Mouse (Mus musculus): ENCODE results near the gene Lrrc47.

GRCm38 (mm10) chr4:154006264-154006663 is 5.3 kb upstream of the Lrrc47 start:
- TF ChIP-seq CTCF (IDR thresholded peaks at IDR 0.05; ENCODE audit: insufficient read depth, low read depth, low read length) (no peak), POLR2A (IDR thresholded peaks at IDR 0.05; ENCODE audit: insufficient read depth, low read depth, low read length) (no peak)

Data from olfactory bulb, adult 2 months (tissue).